Mouse (Mus musculus) embryonic fibroblast, embryonic 13.5 days (primary cell): ENCODE results near the gene Ikzf4.

ENCODE experiments used
- CTCF ChIP-seq: IDR thresholded peaks from 2 replicates; pipeline ENCODE4 v1.5.1; 2011; ENCODE audit warnings: mild to moderate bottlenecking, control low read depth, low read length, moderate library complexity, borderline replicate concordance; ENCODE audit not compliant: insufficient read depth
- POLR2A ChIP-seq: IDR thresholded peaks from 2 replicates; pipeline ENCODE4 v1.6.1; 2011; ENCODE audit warnings: low read depth, mild to moderate bottlenecking, control low read depth, low read length, moderate library complexity

GRCm38 (mm10) chr10:128645111-128646011, at the start of gene Ikzf4:
- TF ChIP-seq POLR2A: peak; percentile 37; the same call in 1 of the 2 replicates
- TF ChIP-seq CTCF: no peak
